Mouse (Mus musculus) adrenal gland, postnatal 14 days (tissue): ENCODE results near the gene Khdc1c. TPM values are rescaled to one million over a fixed set of nuclear protein-coding genes. Genes with fewer than 3 reads are reported as not detected.

Source experiments
- total RNA-seq: library from RNA; stranded (reverse); gene quantifications from 2 replicates; pipeline ENCODE4 v1.2.3, GENCODE M21; 2021

Khdc1c gene
- total RNA-seq, 1 experiment from 2014 or later, result not detected

Other genes starting within 250 kb of the Khdc1c start
- 4.4 and 4.8 TPM in 2 replicates for gene Tmem14a, start 149.8 kb upstream of the Khdc1c start, total RNA-seq
- gene Gsta3, start 127.7 kb upstream of the Khdc1c start, total RNA-seq, result 16.1 and 88.9 TPM in 2 replicates
- gene Khdc1a, start 18.7 kb upstream of the Khdc1c start, total RNA-seq, result not detected in 2 replicates
- gene Khdc1b, start 15.2 kb downstream of the Khdc1c start, total RNA-seq, result not detected in 2 replicates